Comparison of ENCODE assay signal across 27 mouse cellular contexts in genomic region chr12:4706901-4707300, GRCm38 (mm10). TPM values are rescaled to one million over a fixed set of nuclear protein-coding genes. Genes with fewer than 3 reads are reported as not detected.
A peak's percentile ranks its signal among the peaks of the same experiment; 100 is the strongest.
DNase-seq lines count a peak whose midpoint lies in the region; ATAC-seq lines count a peak whose summit lies in the region.
"Had no signal": no experiment of that assay in that cellular context is flagged by ENCODE, and none has a peak within 500 bp of the region (broad histone marks: within the 10 kb centered on the region; RNA-seq: fewer than 3 reads in every experiment).

No protein-coding gene starts in this region.

- no peaks in the 10 kb centered on the region for H3K9me3 ChIP-seq in limb, embryonic 15.5 days
- H3K9me3 ChIP-seq in limb, embryonic 10.5 days (replicated peaks) = no peaks in the 10 kb centered on the region
- H3K9me3 ChIP-seq in lung, embryonic 15.5 days = no peaks in the 10 kb centered on the region
- H3K9me3 ChIP-seq: embryonic facial prominence, embryonic 13.5 days; forebrain, embryonic 13.5 days; heart, embryonic 12.5 days; hindbrain, embryonic 12.5 days; limb, embryonic 12.5 days; liver, embryonic 12.5 days had no signal

- WGBS in limb, embryonic 15.5 days = 69% methylated on average over 10 of the region's 10 CpGs
- WGBS in limb, embryonic 10.5 days = 86% methylated on average over 10 of the region's 10 CpGs
- WGBS in lung, embryonic 15.5 days = 72% methylated on average over 10 of the region's 10 CpGs

- H3K4me1 ChIP-seq in limb, embryonic 15.5 days = no peaks in the 10 kb centered on the region
- no peaks in the 10 kb centered on the region for H3K4me1 ChIP-seq in limb, embryonic 10.5 days
- H3K4me1 ChIP-seq in lung, embryonic 15.5 days = peaks cover 7% of the 10 kb centered on the region
- H3K4me1 ChIP-seq: embryonic facial prominence, embryonic 13.5 days; forebrain, embryonic 13.5 days; hindbrain, embryonic 12.5 days; limb, embryonic 12.5 days; liver, embryonic 12.5 days had no signal

- no peak for DNase-seq in limb, embryonic 10.5 days (ENCODE audit: low spot score)
- peak; percentile 11 for DNase-seq in lung, postnatal 14 days
- no peak for DNase-seq in ovary, postnatal 36 days (ENCODE audit: low spot score)
- DNase-seq in left cerebral cortex, postnatal 14 days (ENCODE audit: low spot score in 2 of 2) = no peak
- no peak for DNase-seq in layer of hippocampus, adult 8-10 months (ENCODE audit: low spot score in 2 of 2)
- DNase-seq: adrenal gland, adult 8-10 months; cerebellum, adult 2 months; cerebellum, postnatal 25 days; embryo, embryonic 11 days; gastrocnemius, adult 2 months; heart, postnatal 14 days; kidney, adult 8-10 months; kidney, postnatal 10 days; right cerebral cortex, postnatal 25 days; spleen, adult 18-20 months had no signal

- no peak overlapping the region for H3K4me3 ChIP-seq in limb, embryonic 15.5 days
- no peak overlapping the region for H3K4me3 ChIP-seq in limb, embryonic 10.5 days
- H3K4me3 ChIP-seq in lung, embryonic 15.5 days = no peak overlapping the region
- H3K4me3 ChIP-seq: embryonic facial prominence, embryonic 13.5 days; erythroblast, embryonic 14.5 days; forebrain, embryonic 13.5 days; gastrocnemius, adult 2 months; heart, embryonic 12.5 days; hindbrain, embryonic 12.5 days; limb, embryonic 12.5 days; liver, embryonic 12.5 days had no signal

- H3K27me3 ChIP-seq in limb, embryonic 15.5 days = no peaks in the 10 kb centered on the region
- no peaks in the 10 kb centered on the region for H3K27me3 ChIP-seq in limb, embryonic 10.5 days (ENCODE audit: low read depth, poor library complexity, severe bottlenecking)
- no peaks in the 10 kb centered on the region for H3K27me3 ChIP-seq in lung, embryonic 15.5 days
- H3K27me3 ChIP-seq: embryonic facial prominence, embryonic 13.5 days; forebrain, embryonic 13.5 days; heart, embryonic 12.5 days; hindbrain, embryonic 12.5 days; limb, embryonic 12.5 days; liver, embryonic 12.5 days had no signal

- 0 out of 2 replicates have a peak, but pooled peaks have one; percentile 35 for ATAC-seq in limb, embryonic 15.5 days (ENCODE audit: insufficient number of reproducible peaks, low FRiP score, low TSS enrichment, low read depth)
- peak; percentile 72; the same call in 1 of the 2 replicates for ATAC-seq in lung, embryonic 15.5 days (ENCODE audit: borderline replicate concordance, extremely low read depth, low FRiP score, low TSS enrichment)
- ATAC-seq: activated CD4-positive, CD25-positive, alpha-beta regulatory T cell, adult 4 months; forebrain, embryonic 13.5 days; liver, embryonic 12.5 days had no signal

- H3K9ac ChIP-seq in limb, embryonic 15.5 days = no peak overlapping the region
- H3K9ac ChIP-seq in lung, embryonic 15.5 days = no peak overlapping the region
- H3K9ac ChIP-seq: embryonic facial prominence, embryonic 13.5 days; forebrain, embryonic 13.5 days; heart, embryonic 12.5 days; hindbrain, embryonic 12.5 days; limb, embryonic 12.5 days; liver, embryonic 12.5 days had no signal

- no peak overlapping the region for H3K4me2 ChIP-seq in limb, embryonic 15.5 days
- H3K4me2 ChIP-seq in lung, embryonic 15.5 days = no peak overlapping the region
- H3K4me2 ChIP-seq: embryonic facial prominence, embryonic 13.5 days; forebrain, embryonic 13.5 days; heart, embryonic 12.5 days; hindbrain, embryonic 12.5 days; limb, embryonic 12.5 days; liver, embryonic 12.5 days; midbrain, embryonic 11.5 days had no signal

- H3K27ac ChIP-seq in limb, embryonic 15.5 days = no peak overlapping the region
- H3K27ac ChIP-seq in limb, embryonic 10.5 days = no peak overlapping the region
- peak overlapping the region; percentile 77 for H3K27ac ChIP-seq in lung, embryonic 15.5 days
- H3K27ac ChIP-seq: embryonic facial prominence, embryonic 13.5 days; forebrain, embryonic 13.5 days; gastrocnemius, adult 2 months; hindbrain, embryonic 12.5 days; limb, embryonic 12.5 days; liver, embryonic 12.5 days; macrophage had no signal

- H3K36me3 ChIP-seq in limb, embryonic 15.5 days = peaks cover 60% of the 10 kb centered on the region
- peaks cover 27% of the 10 kb centered on the region for H3K36me3 ChIP-seq in limb, embryonic 10.5 days
- H3K36me3 ChIP-seq in lung, embryonic 15.5 days = peaks cover 29% of the 10 kb centered on the region

- intact Hi-C loops in left cerebral cortex, postnatal 14 days (cut with DNase I) = no loop called here

RNA-seq across cellular contexts. Expression of gene Fam228a, which starts 31.3 kb away (rescaled TPM):
- polyA plus RNA-seq in limb, embryonic 15.5 days (2015; fragmentation: Nextera tagmentation; extraction: Ambion mirVana) = 0.20 and 0.52 TPM in 2 replicates
- 0.13 and 0.14 TPM in 2 replicates for polyA plus RNA-seq in limb, embryonic 10.5 days (2016; fragmentation: Nextera tagmentation; extraction: Ambion mirVana)
- polyA plus RNA-seq in lung, embryonic 15.5 days (2015; fragmentation: Nextera tagmentation; extraction: Ambion mirVana) = 0.30 and 0.52 TPM in 2 replicates
- 1 to 10 TPM; 1.1 to 1.8 TPM for total RNA-seq in left cerebral cortex, postnatal 14 days (2021)
- 1 to 10 TPM; 1.6 to 3.9 (median 3.5) TPM for total RNA-seq in layer of hippocampus, adult 8-10 months (2022)
- polyA plus RNA-seq: activated CD4-positive, CD25-positive, alpha-beta regulatory T cell, adult 4 months; erythroblast, embryonic 14.5 days; macrophage had no signal
